Mouse (Mus musculus) midbrain, postnatal 0 days (tissue): ENCODE results near the gene Cluap1. TPM values are rescaled to one million over a fixed set of nuclear protein-coding genes. Genes with fewer than 3 reads are reported as not detected.
"Not testable (repeated sequence)": the region's sequence is repeated elsewhere in the genome, so short reads cannot be mapped to it uniquely, and the experiment has no call there.

Experiments
- ATAC-seq: fragments of 200-750 bp; cut with Nextera tagmentation; 2 replicates; pipeline ENCODE4 v1.8.0; 2017; ENCODE audit warnings: moderate number of reproducible peaks, mild to moderate bottlenecking, moderate TSS enrichment, moderate library complexity; ENCODE audit not compliant: low FRiP score
- DNase-seq: peaks from one replicate; pipeline ENCODE4 v3.0.0-alpha.2; 2015; ENCODE audit warnings: low spot score
- H3K27ac ChIP-seq: fragments of 300-500 bp; sonication (generic); 2 replicates; pipeline ENCODE4 v1.5.1; 2014; ENCODE audit warnings: low read depth, mild to moderate bottlenecking, low read length, mixed read lengths
- H3K27me3 ChIP-seq: fragments of 300-500 bp; sonication (generic); 2 replicates; pipeline ENCODE4 v1.6.1; 2014; ENCODE audit warnings: low read length, control low read depth, mixed read lengths; ENCODE audit not compliant: insufficient read depth
- H3K36me3 ChIP-seq: fragments of 300-500 bp; sonication (generic); 2 replicates; pipeline ENCODE4 v1.6.1; 2014; ENCODE audit warnings: low read length, control low read depth, mixed read lengths; ENCODE audit not compliant: insufficient read depth
- H3K4me1 ChIP-seq: fragments of 300-500 bp; sonication (generic); 2 replicates; pipeline ENCODE4 v1.6.1; 2014; ENCODE audit warnings: mild to moderate bottlenecking, control low read depth, antibody characterized with exemption, low read length, mixed read lengths; ENCODE audit not compliant: insufficient read depth
- H3K4me2 ChIP-seq: fragments of 300-500 bp; sonication (generic); 2 replicates; pipeline ENCODE4 v1.6.1; 2014; ENCODE audit warnings: low read depth, mild to moderate bottlenecking, low read length, mixed read lengths; ENCODE audit not compliant: poor library complexity, severe bottlenecking
- H3K4me3 ChIP-seq: fragments of 300-500 bp; sonication (generic); 2 replicates; pipeline ENCODE4 v1.5.1; 2014; ENCODE audit warnings: low read depth, mild to moderate bottlenecking, low read length, moderate library complexity
- H3K9ac ChIP-seq: fragments of 300-500 bp; sonication (generic); replicated peaks from 2 replicates; pipeline ENCODE4 v1.6.1; 2014; ENCODE audit warnings: mild to moderate bottlenecking, low read length, moderate library complexity, mixed read lengths; ENCODE audit not compliant: poor library complexity, severe bottlenecking
- H3K9me3 ChIP-seq: fragments of 300-500 bp; sonication (generic); 2 replicates; pipeline ENCODE4 v1.6.1; 2016; ENCODE audit warnings: low read length, control low read depth
- CTCF ChIP-seq: IDR thresholded peaks from 2 replicates; pipeline ENCODE4 v1.5.1; 2016; ENCODE audit warnings: antibody characterized with exemption, mild to moderate bottlenecking
- whole genome bisulfite sequencing: fragments of 180-500 bp; shearing (Covaris S2); extraction: QIAGEN DNeasy Blood & Tissue Kit; methylation state at CpG from one replicate; pipeline ENCODE4 v1.1.7; 2014; 5-methylcytosine and 5-hydroxymethylcytosine counted together
- polyA plus RNA-seq: library from polyadenylated mRNA; unstranded; fragments of >200 nt; fragmentation: Nextera tagmentation; extraction: Ambion mirVana; gene quantifications from 2 replicates; pipeline ENCODE4 v1.2.1, GENCODE M21; 2015
- total RNA-seq: library from RNA; depleted of rRNA; stranded (reverse); fragments of >200 nt; gene quantifications from 2 replicates; pipeline ENCODE4 v1.2.3, GENCODE M21; 2014

Cluap1 gene
- total and polyA plus RNA-seq, 2 experiments from 2014 or later, result 24.7 to 49.6 TPM

DNA sequence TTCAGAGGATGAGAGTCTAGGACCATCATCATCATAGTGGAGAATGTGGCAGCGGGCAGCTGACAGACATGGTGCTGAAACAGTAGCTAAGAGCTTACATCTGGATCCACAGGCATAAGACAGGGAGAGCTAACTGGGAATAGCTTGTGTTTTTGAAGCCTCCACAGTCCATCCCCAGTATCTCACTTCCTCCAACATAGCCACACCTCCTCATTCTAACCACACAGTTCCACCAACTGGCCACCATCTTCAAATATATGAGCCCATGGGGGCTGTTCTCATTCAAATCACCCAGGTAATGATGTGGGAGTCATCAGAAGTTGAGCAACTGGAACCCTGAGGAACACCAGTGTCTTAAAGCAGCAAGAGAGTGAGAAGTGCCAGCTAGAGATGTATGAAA, 42.5 kb downstream of the Cluap1 start:
- 92% methylated on average over 1 of the region's 1 CpGs for WGBS
- Histone ChIP-seq H3K4me3 (no peak overlapping the region), H3K4me2 (no peak overlapping the region), H3K27ac (no peak overlapping the region), H3K36me3 (no peaks in the 10 kb centered on the region), H3K9ac (no peak overlapping the region), H3K4me1 (no peaks in the 10 kb centered on the region; the same call in 1 of the 2 replicates), H3K9me3 (no peaks in the 10 kb centered on the region), H3K27me3 (no peaks in the 10 kb centered on the region)
- no peak for TF ChIP-seq CTCF
- ATAC-seq, result no peak
- DNase-seq, result no peak

DNA sequence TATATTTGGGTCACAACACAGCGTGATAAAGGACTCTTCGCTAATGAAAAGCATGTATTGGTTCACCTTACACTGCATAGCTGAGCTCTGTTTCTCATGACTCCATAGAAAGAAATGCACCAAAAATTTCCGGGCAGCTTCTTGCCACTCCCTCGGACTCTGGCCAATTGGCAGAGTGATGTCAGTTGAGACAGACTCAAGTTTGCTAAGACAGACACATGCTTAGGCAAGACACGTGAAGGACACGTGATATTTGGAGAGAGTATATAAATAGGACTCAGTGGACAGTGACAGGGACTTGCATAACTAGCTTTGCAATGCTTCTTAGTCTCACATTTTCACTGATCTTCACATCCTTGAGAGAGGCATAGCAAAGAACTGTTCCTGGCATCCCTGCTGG, 47.8 kb downstream of the Cluap1 start:
- 87% methylated on average over 6 of the region's 6 CpGs for WGBS
- DNase-seq (no peak), ATAC-seq (no peak)
- Histone ChIP-seq H3K9ac (no peak overlapping the region), H3K4me3 (no peak overlapping the region), H3K4me1 (no peaks in the 10 kb centered on the region; the same call in 1 of the 2 replicates), H3K9me3 (no peaks in the 10 kb centered on the region), H3K27ac (no peak overlapping the region), H3K27me3 (no peaks in the 10 kb centered on the region), H3K4me2 (no peak overlapping the region), H3K36me3 (no peaks in the 10 kb centered on the region)
- no peak for TF ChIP-seq CTCF

DNA sequence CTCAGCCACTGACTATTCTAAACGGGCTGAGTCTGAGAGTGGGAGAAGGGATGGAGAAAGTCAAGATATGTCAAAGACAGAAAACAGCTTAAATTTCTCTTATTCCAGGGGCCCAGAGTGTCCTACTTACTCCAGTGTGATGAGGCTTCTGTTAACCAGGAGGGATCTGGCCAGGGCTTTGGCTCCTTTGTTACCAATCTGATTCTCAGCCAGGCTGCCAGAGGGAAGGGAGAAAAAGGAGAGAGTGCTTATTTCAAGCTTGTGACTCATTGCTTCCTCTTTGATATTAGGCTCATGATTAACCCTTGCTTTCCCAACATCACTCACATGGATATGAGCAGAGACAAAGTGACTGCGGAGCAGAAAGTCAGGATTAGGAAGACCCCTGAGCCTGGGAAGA, 50.7 kb downstream of the Cluap1 start:
- TF ChIP-seq CTCF, result no peak
- Histone ChIP-seq H3K9me3 (no peaks in the 10 kb centered on the region), H3K27me3 (no peaks in the 10 kb centered on the region), H3K9ac (no peak overlapping the region), H3K4me3 (no peak overlapping the region), H3K27ac (no peak overlapping the region), H3K4me2 (no peak overlapping the region), H3K36me3 (no peaks in the 10 kb centered on the region), H3K4me1 (no peaks in the 10 kb centered on the region; the same call in 1 of the 2 replicates)
- WGBS, result 66% methylated on average over 2 of the region's 2 CpGs
- DNase-seq (no peak), ATAC-seq (no peak)

DNA sequence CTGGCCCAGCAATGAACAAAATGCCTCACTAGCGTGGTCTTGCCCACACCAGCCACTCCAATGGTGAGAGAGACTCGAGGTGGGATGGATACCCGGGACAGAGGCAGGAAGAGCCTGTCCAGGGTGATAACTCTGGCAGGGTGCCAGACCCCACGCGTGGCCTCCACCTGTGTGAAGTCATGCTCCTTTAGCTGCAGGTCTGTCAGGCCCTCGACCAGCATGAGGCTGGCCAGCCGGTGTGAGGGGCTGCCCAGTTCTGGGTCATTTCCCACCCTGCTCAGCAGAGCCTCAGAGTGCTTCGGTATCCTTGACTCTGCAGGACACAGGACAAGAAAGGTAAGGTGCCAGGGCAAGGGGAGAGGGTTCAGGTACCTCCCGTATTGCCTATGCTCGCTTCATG, 56.4 kb downstream of the Cluap1 start:
- no peak for DNase-seq
- TF ChIP-seq CTCF, result no peak
- Histone ChIP-seq H3K4me3 (no peak overlapping the region), H3K27ac (no peak overlapping the region), H3K4me1 (no peaks in the 10 kb centered on the region), H3K36me3 (no peaks in the 10 kb centered on the region), H3K9ac (no peak overlapping the region), H3K4me2 (no peak overlapping the region), H3K9me3 (no peaks in the 10 kb centered on the region), H3K27me3 (no peaks in the 10 kb centered on the region)
- 76% methylated on average over 10 of the region's 10 CpGs for WGBS
- no peak for ATAC-seq

DNA sequence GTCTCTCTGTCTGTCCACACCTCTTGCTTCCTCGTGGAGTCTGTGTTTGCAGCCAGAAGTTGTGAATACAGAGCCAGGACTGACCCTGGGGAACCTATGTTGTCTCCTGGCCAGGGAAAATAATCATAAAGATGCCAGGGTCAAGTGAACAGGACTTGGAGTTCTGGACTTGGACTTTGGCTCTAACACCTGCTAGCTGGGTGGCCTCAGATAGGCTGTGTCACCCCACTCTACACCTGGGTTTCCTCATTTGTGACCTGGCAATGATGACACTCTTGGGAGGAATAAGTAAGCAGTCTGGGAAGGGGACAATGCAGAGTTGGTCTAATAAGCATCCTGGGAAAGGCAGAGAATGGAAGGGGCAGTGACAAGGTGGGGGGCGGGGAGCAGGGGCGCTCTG, 56.9 kb downstream of the Cluap1 start:
- Histone ChIP-seq H3K27me3 (no peaks in the 10 kb centered on the region), H3K9me3 (no peaks in the 10 kb centered on the region), H3K9ac (no peak overlapping the region), H3K27ac (no peak overlapping the region), H3K4me2 (no peak overlapping the region), H3K4me1 (no peaks in the 10 kb centered on the region), H3K4me3 (no peak overlapping the region), H3K36me3 (no peaks in the 10 kb centered on the region)
- no peak for TF ChIP-seq CTCF
- ATAC-seq (no peak), DNase-seq (no peak)
- 85% methylated on average over 3 of the region's 3 CpGs for WGBS

DNA sequence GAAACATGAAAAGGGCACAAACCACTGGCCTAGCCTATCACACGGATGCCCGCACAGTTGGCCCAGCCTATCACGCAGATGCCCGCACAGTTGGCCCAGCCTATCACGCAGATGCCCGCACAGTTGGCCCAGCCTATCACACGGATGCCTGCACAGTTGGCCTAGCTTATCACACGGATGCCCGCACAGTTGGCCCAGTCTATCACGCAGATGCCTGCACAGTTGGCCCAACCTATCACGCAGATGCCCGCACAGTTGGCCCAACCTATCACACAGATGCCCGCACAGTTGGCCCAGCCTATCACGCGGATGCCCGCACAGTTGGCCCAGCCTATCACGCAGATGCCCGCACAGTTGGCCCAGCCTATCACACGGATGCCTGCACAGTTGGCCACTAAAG, 65.9 kb downstream of the Cluap1 start:
- DNase-seq, result peak; percentile 66

More for the DNA sequence above, 65.9 kb downstream of the Cluap1 start:
- H3K4me3 ChIP-seq, H3K27me3 ChIP-seq, H3K9me3 ChIP-seq, H3K4me2 ChIP-seq, H3K27ac ChIP-seq, H3K4me1 ChIP-seq, ATAC-seq, H3K9ac ChIP-seq: not testable (repeated sequence)
- 92% methylated on average over 19 of the region's 19 CpGs for WGBS
- peaks cover 15% of the 10 kb centered on the region for H3K36me3 ChIP-seq
